Mouse (Mus musculus) intestine, postnatal 0 days (tissue): ENCODE results near the gene Elmod3. TPM values are rescaled to one million over a fixed set of nuclear protein-coding genes. Genes with fewer than 3 reads are reported as not detected.

Source experiments
- ATAC-seq: fragments of 200-750 bp; cut with Nextera tagmentation; 2 replicates; pipeline ENCODE4 v1.8.0; 2017; ENCODE audit warnings: mild to moderate bottlenecking, moderate TSS enrichment, moderate library complexity
- H3K27ac ChIP-seq: fragments of 300-500 bp; sonication (generic); 2 replicates; pipeline ENCODE4 v1.5.1; 2014; ENCODE audit warnings: mild to moderate bottlenecking, low read depth, low read length, moderate library complexity
- H3K27me3 ChIP-seq: fragments of 300-500 bp; sonication (generic); replicated peaks from 2 replicates; pipeline ENCODE4 v1.6.1; 2014; ENCODE audit warnings: low read length, mixed read lengths; ENCODE audit not compliant: control insufficient read depth, insufficient read depth
- H3K36me3 ChIP-seq: fragments of 300-500 bp; sonication (generic); 2 replicates; pipeline ENCODE4 v1.6.1; 2014; ENCODE audit warnings: mild to moderate bottlenecking, moderate library complexity; ENCODE audit not compliant: control insufficient read depth, insufficient read depth
- H3K4me1 ChIP-seq: fragments of 300-500 bp; sonication (generic); replicated peaks from 2 replicates; pipeline ENCODE4 v1.6.1; 2014; ENCODE audit warnings: antibody characterized with exemption, low read length, mixed read lengths; ENCODE audit not compliant: control insufficient read depth, insufficient read depth
- H3K4me2 ChIP-seq: fragments of 300-500 bp; sonication (generic); replicated peaks from 2 replicates; pipeline ENCODE4 v1.6.1; 2014; ENCODE audit warnings: low read depth, mild to moderate bottlenecking, moderate library complexity
- H3K4me3 ChIP-seq: fragments of 300-500 bp; sonication (generic); 2 replicates; pipeline ENCODE4 v1.5.1; 2014; ENCODE audit warnings: low read depth, low read length
- H3K9ac ChIP-seq: fragments of 300-500 bp; sonication (generic); 2 replicates; pipeline ENCODE4 v1.6.1; 2014; ENCODE audit warnings: mild to moderate bottlenecking, low read depth, low read length
- H3K9me3 ChIP-seq: fragments of 300-500 bp; sonication (generic); 2 replicates; pipeline ENCODE4 v1.6.1; 2016; ENCODE audit warnings: mixed run types; ENCODE audit not compliant: control insufficient read depth
- CTCF ChIP-seq: sonication (generic); IDR thresholded peaks from 2 replicates; pipeline ENCODE4 v1.5.1; 2016; ENCODE audit warnings: low read depth, mild to moderate bottlenecking, control low read depth, antibody characterized with exemption, moderate library complexity
- WGBS: fragments of 180-500 bp; shearing (Covaris S2); extraction: QIAGEN DNeasy Blood & Tissue Kit; methylation state at CpG from one replicate; pipeline ENCODE4 v1.1.7; 2014; 5-methylcytosine and 5-hydroxymethylcytosine counted together
- polyA plus RNA-seq: library from polyadenylated mRNA; unstranded; fragments of >200 nt; fragmentation: Nextera tagmentation; extraction: Ambion mirVana; gene quantifications from 2 replicates; pipeline ENCODE4 v1.2.1, GENCODE M21; 2015

Elmod3 gene
- polyA plus RNA-seq, 1 experiment from 2014 or later: 11.7 TPM

DNA sequence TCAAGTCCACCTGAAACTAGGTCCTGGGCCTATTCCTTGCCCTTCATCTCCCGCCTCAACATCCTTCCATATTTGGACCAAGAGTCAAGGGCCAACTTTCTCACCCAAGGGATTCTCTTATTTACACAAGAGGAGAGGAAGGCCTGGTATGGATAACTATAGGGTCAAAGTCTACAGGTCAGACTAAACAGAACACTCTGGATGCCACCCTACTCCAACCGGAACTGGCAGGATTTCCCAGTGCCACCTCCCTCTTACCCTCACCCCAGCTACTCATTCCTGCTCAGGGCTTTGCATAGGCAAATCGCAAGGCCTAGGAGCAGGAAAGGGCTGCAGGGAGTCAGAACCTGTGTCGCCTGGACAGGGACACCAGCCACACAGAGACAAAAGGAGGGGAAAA, 75.0 kb downstream of the Elmod3 start:
- H3K4me3 ChIP-seq: no peak overlapping the region
- H3K4me2 ChIP-seq: no peak overlapping the region
- peak; percentile 57 for ATAC-seq
- H3K27me3 ChIP-seq: no peaks in the 10 kb centered on the region
- no peak for TF ChIP-seq CTCF
- WGBS: 53% methylated on average over 4 of the region's 4 CpGs
- H3K9ac ChIP-seq: no peak overlapping the region
- no peaks in the 10 kb centered on the region for H3K36me3 ChIP-seq
- no peaks in the 10 kb centered on the region for H3K9me3 ChIP-seq
- 0 out of 2 replicates have a peak, but pooled peaks cover 5% of the 10 kb centered on the region for H3K4me1 ChIP-seq
- no peak overlapping the region for H3K27ac ChIP-seq

DNA sequence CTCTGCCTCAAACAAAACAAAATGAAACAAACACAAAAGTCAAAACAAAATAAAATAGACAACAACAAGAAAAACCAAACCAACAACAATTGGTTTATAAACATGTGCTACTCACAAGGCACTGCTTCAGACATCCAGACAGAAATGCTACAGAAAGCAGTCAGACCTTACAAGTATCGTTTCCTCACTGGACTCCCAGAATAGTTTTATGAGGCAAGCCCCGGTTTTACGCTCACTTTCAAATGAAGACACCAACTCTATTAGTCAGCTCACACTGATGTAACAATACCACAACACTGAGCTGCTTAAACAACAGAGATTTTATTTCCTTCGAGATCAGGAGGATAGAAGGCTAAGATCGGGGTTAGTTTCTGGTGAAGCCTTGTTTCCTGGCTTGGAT, 75.9 kb downstream of the Elmod3 start:
- H3K4me3 ChIP-seq: no peak overlapping the region
- no peak overlapping the region for H3K27ac ChIP-seq
- 0 out of 2 replicates have a peak, but pooled peaks cover 5% of the 10 kb centered on the region for H3K4me1 ChIP-seq
- TF ChIP-seq CTCF: no peak
- no peak for ATAC-seq
- H3K4me2 ChIP-seq: no peak overlapping the region
- no peaks in the 10 kb centered on the region for H3K27me3 ChIP-seq
- H3K9ac ChIP-seq: no peak overlapping the region
- no peaks in the 10 kb centered on the region for H3K9me3 ChIP-seq
- 78% methylated on average over 5 of the region's 5 CpGs for WGBS
- H3K36me3 ChIP-seq: no peaks in the 10 kb centered on the region

DNA sequence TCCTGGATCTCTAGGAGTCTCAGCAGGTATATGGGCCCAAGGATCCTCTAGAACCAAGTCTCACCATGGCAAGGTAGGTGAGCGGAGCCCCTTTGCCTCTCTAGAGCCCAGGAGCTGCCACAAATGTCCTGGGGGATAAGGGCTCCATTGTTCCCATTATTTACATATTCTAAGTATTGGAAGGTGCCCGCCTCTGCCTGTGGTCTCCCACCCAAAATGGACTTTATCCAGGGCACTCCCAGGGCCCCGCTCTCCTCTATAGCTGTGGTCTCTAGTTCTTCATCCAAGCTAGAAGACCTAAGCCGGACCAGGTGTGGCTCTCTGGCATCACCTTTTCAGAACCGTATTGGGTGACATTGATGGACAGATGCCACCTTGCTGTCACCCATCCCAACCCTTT, 76.6 kb downstream of the Elmod3 start, which contains the start of gene Sh2d6:
Gene Sh2d6, minus strand, starts transcription at position 101 of the 400 bp plus-strand sequence.
- Histone ChIP-seq H3K4me3 (no peak within 1 kb of the TSS), H3K9me3 (no peaks in the 10 kb centered on the region), H3K36me3 (no peaks in the 10 kb centered on the region), H3K27me3 (no peaks in the 10 kb centered on the region), H3K27ac (no peak within 1 kb of the TSS), H3K9ac (no peak within 1 kb of the TSS), H3K4me1 (0 out of 2 replicates have a peak, but pooled peaks cover 5% of the 10 kb centered on the region), H3K4me2 (no peak within 1 kb of the TSS)
- no peak for ATAC-seq
- TF ChIP-seq CTCF: no peak
- WGBS: 76% methylated on average over 5 of the region's 5 CpGs

DNA sequence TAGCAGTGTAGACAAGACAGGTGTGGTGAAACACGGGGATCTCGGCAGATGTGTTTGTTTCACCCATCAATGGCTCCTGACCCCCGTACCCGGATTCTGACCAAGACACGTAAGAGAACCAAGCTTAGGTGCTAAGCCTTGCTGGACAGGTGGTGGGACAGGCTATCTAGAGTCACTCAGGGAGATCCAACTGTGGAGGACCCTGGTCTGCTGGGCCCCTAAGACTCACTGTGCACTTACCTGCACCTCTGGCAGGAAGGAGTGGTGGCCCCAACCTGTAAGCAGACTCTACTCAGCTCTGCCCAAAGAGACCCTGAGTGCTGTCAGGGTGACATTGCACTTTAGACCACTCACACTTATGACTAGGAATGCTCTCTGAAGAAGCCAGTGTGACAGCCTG, 77.3 kb downstream of the Elmod3 start:
- 92% methylated on average over 5 of the region's 5 CpGs for WGBS
- Histone ChIP-seq H3K4me1 (0 out of 2 replicates have a peak, but pooled peaks cover 5% of the 10 kb centered on the region), H3K9ac (no peak overlapping the region), H3K9me3 (no peaks in the 10 kb centered on the region), H3K27ac (no peak overlapping the region), H3K27me3 (no peaks in the 10 kb centered on the region), H3K4me2 (no peak overlapping the region), H3K36me3 (no peaks in the 10 kb centered on the region), H3K4me3 (no peak overlapping the region)
- no peak for TF ChIP-seq CTCF
- ATAC-seq: no peak

DNA sequence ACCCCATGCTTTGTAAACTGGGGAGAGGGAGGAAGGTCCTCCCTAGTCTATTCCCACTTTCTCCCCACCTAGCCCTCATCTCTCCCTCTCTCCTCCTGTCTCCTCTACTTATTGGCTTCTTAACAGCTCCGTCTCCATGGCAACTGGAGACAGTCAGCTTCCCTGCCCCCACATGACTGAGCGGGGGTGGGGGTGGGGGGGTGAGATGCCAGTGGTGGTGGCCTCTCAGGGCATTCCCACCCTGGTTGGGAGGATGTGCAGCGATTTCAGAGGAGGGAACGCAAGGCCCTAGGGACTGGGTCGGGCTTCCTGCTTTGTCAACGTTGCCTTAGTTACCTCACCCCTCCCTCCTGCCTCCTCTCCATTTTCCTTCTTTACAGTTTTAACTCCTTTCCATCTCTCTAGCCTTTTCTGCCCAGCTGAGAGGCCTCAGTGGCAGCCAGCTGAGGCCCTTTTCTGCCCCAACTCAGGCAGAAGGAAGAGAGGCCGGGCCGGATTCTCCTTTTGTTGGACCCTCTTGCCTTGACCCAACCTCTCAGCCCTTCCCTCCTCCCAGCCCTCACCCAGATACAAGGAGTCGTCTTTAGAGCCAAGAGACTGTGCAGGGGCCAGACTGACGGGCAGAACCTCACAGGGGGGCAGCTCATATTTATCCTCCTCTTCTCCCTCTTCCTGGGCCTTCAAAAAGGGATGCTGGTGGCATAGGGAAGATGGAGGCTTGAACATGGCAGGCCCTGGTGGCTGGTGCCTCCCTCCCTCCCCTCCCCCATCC, 78.1 kb downstream of the Elmod3 start:
- 0 out of 2 replicates have a peak, but pooled peaks have one; percentile 10 for ATAC-seq
- TF ChIP-seq CTCF: no peak
- WGBS: 39% methylated on average over 10 of the region's 10 CpGs
- no peaks in the 10 kb centered on the region for H3K27me3 ChIP-seq
- H3K4me2 ChIP-seq: 0 out of 2 replicates have a peak overlapping the region, but pooled peaks have one; percentile 9
- 0 out of 2 replicates have a peak, but pooled peaks cover 5% of the 10 kb centered on the region for H3K4me1 ChIP-seq
- H3K36me3 ChIP-seq: no peaks in the 10 kb centered on the region
- H3K9me3 ChIP-seq: no peaks in the 10 kb centered on the region
- no peak overlapping the region for H3K9ac ChIP-seq
- H3K4me3 ChIP-seq: no peak overlapping the region
- H3K27ac ChIP-seq: no peak overlapping the region

DNA sequence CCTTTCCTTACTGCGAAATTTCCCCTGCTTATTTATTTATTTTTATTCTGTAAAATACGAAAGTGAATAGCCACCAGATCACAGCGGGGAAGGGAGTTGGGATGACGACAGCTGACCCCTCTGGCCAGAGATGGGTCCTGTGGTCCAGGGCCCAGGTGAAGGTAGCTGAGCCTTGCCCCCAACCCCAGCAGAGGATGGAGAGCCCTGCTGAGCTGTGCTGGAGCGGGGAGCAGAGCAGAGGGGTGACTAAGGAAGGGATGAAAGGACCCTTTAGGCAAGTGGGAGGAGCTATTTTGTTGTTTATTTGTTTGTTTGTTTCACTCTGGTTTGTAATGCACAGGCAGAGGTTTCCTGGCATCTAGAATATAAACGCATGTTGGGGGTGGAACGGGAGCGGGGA, 78.9 kb downstream of the Elmod3 start:
- ATAC-seq: no peak
- Histone ChIP-seq H3K9ac (no peak overlapping the region), H3K27ac (no peak overlapping the region)

More for the DNA sequence above, 78.9 kb downstream of the Elmod3 start:
- Histone ChIP-seq H3K4me2 (no peak overlapping the region), H3K4me3 (no peak overlapping the region), H3K36me3 (no peaks in the 10 kb centered on the region), H3K9me3 (no peaks in the 10 kb centered on the region), H3K27me3 (no peaks in the 10 kb centered on the region), H3K4me1 (0 out of 2 replicates have a peak, but pooled peaks cover 5% of the 10 kb centered on the region)
- 55% methylated on average over 8 of the region's 8 CpGs for WGBS
- TF ChIP-seq CTCF: no peak
